Mouse (Mus musculus): ENCODE data around the gene Hmgcs2. TPM values are rescaled to one million over a fixed set of nuclear protein-coding genes. Genes with fewer than 3 reads are reported as not detected.
"Not testable (repeated sequence)": the region's sequence is repeated elsewhere in the genome, so short reads cannot be mapped to it uniquely, and the experiment has no call there.

Hmgcs2 gene
- polyA plus RNA-seq, 1 experiment from 2014 or later = 754 TPM

DNA sequence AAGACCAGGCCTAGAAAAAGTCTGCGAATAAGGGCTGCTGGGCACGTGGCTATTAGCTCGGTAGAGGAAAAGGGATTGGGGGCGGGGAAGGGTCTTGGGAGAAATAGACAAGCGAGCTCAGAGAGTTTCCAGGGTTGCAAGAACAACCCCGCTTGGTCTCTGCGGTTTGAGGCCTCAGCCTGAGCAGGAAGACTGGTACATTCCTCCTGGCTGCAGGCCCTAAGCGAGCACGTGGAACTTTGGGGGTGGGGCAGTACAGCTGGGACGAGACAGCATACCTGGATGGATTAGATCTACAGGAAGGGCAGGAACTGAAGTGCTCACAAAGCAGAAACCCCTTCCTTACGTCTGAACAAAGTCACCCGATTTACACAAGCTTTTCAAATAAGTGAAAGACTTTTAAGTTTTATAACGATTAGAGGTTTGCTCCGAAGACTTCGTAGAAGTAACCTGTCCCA lies 58.4 kb downstream of the Hmgcs2 start:
- Histone ChIP-seq H3K9ac (ENCODE audit: low read depth, low read length) (peak overlapping the region; percentile 41), H3K4me3 (ENCODE audit: low read depth, low read length) (peak overlapping the region; percentile 36), H3K4me1 (replicated peaks; ENCODE audit: control insufficient read depth, insufficient read depth, low read length) (0 out of 2 replicates have a peak, but pooled peaks cover 6% of the 10 kb centered on the region), H3K4me2 (replicated peaks; ENCODE audit: low read depth) (peak overlapping the region; percentile 87), H3K9me3 (ENCODE audit: control insufficient read depth) (no peaks in the 10 kb centered on the region), H3K27ac (ENCODE audit: low read depth, low read length) (no peak overlapping the region), H3K27me3 (replicated peaks; ENCODE audit: control insufficient read depth, insufficient read depth, low read length) (no peaks in the 10 kb centered on the region), H3K36me3 (ENCODE audit: control insufficient read depth, insufficient read depth) (no peaks in the 10 kb centered on the region)
- peak; percentile 66; the same call in 1 of the 2 replicates for ATAC-seq
- 4% methylated on average over 15 of the region's 15 CpGs for WGBS
- TF ChIP-seq CTCF (IDR thresholded peaks at IDR 0.05; ENCODE audit: low read depth) = no peak

DNA sequence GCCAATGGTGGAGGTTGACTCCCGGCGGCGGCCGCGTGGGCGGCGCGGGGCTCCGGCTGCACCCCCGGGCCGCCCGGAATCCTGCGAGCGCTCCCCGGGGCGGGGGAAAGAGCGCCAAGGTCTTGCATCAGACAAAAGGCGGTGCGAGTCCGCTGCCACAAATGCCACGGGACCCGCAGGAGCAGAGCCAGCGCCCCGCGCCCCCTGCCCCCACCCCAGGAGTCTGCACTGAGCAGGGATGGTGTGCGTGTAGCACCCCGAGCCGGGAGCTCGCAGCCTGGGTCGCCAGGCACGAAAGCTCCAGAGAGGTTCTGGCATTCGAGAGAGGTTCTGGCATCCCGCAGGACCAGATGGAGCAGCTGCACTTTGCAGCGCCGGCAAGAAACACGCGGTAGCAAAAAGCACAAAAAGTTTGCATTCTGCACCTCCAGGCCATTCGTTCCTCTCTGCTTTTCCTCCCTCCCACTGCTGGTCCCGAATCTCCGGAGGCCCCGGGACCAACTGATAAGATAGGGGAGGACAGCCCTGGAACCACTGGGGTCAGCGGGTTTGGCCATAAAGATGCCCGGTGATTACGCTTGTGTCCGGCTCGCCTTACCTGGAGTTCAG lies 59.0 kb downstream of the Hmgcs2 start:
- no peak overlapping the region for H3K27ac ChIP-seq (ENCODE audit: low read depth, low read length)

DNA sequence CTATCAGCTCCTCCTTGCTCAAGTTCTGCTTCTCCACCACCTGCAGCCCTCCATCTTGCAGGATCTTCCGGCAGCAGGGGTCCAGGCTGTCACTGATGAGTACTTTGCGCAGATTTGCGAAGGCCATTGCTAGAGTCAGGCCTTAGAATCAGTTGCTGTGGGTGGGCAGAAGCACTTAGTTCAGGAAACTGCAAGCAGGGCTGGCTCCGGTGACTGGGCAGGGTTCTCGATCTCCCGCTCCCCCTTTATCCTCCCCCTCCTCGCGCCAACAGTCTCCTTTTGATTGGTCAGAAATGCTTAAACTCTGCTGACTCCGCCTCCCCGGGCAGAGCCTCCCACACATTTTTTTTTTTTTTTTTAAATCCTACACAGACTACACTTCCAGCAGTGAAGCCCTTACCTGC lies 59.5 kb downstream of the Hmgcs2 start, which contains the start of gene Phgdh:
TSS of gene Phgdh (minus strand) at position 285 of the 404 bp plus-strand sequence.
- ATAC-seq = peak; percentile 28; the same call in 1 of the 2 replicates
- not testable (repeated sequence) for H3K27ac ChIP-seq (ENCODE audit: low read depth, low read length); H3K27me3 ChIP-seq (replicated peaks; ENCODE audit: control insufficient read depth, insufficient read depth, low read length); H3K4me1 ChIP-seq (replicated peaks; ENCODE audit: control insufficient read depth, insufficient read depth, low read length); H3K36me3 ChIP-seq (ENCODE audit: control insufficient read depth, insufficient read depth); H3K9me3 ChIP-seq (ENCODE audit: control insufficient read depth)
- 0% methylated on average over 9 of the region's 10 CpGs for WGBS
- Histone ChIP-seq H3K4me2 (replicated peaks; ENCODE audit: low read depth) (peak within 1 kb of the TSS; percentile 87), H3K9ac (ENCODE audit: low read depth, low read length) (peak within 1 kb of the TSS; percentile 41), H3K4me3 (ENCODE audit: low read depth, low read length) (peak within 1 kb of the TSS; percentile 36)

More for the DNA sequence above, 59.0 kb downstream of the Hmgcs2 start:
- Histone ChIP-seq H3K9me3 (ENCODE audit: control insufficient read depth) (no peaks in the 10 kb centered on the region), H3K36me3 (ENCODE audit: control insufficient read depth, insufficient read depth) (no peaks in the 10 kb centered on the region), H3K4me3 (ENCODE audit: low read depth, low read length) (peak overlapping the region; percentile 36), H3K4me1 (replicated peaks; ENCODE audit: control insufficient read depth, insufficient read depth, low read length) (0 out of 2 replicates have a peak, but pooled peaks cover 6% of the 10 kb centered on the region), H3K9ac (ENCODE audit: low read depth, low read length) (peak overlapping the region; percentile 41), H3K27me3 (replicated peaks; ENCODE audit: control insufficient read depth, insufficient read depth, low read length) (no peaks in the 10 kb centered on the region), H3K4me2 (replicated peaks; ENCODE audit: low read depth) (peak overlapping the region; percentile 87)
- no peak for TF ChIP-seq CTCF (IDR thresholded peaks at IDR 0.05; ENCODE audit: low read depth)
- under 1% methylated on average over 45 of the region's 46 CpGs for WGBS
- peak; percentile 25 for ATAC-seq

GRCm38 (mm10) chr3:98340818-98341594 lies 60.8 kb downstream of the Hmgcs2 start:
- H3K27ac ChIP-seq (ENCODE audit: low read depth, low read length) = no peak overlapping the region
- 0 out of 2 replicates have a peak, but pooled peaks cover 6% of the 10 kb centered on the region for H3K4me1 ChIP-seq (replicated peaks; ENCODE audit: control insufficient read depth, insufficient read depth, low read length)
- H3K9me3 ChIP-seq (ENCODE audit: control insufficient read depth) = no peaks in the 10 kb centered on the region
- no peaks in the 10 kb centered on the region for H3K36me3 ChIP-seq (ENCODE audit: control insufficient read depth, insufficient read depth)
- no peak for ATAC-seq
- no peak overlapping the region for H3K9ac ChIP-seq (ENCODE audit: low read depth, low read length)
- H3K27me3 ChIP-seq (replicated peaks; ENCODE audit: control insufficient read depth, insufficient read depth, low read length) = no peaks in the 10 kb centered on the region
- WGBS = 88% methylated on average over 17 of the region's 17 CpGs
- H3K4me2 ChIP-seq (replicated peaks; ENCODE audit: low read depth) = no peak overlapping the region
- no peak for TF ChIP-seq CTCF (IDR thresholded peaks at IDR 0.05; ENCODE audit: low read depth)
- no peak overlapping the region for H3K4me3 ChIP-seq (ENCODE audit: low read depth, low read length)

DNA sequence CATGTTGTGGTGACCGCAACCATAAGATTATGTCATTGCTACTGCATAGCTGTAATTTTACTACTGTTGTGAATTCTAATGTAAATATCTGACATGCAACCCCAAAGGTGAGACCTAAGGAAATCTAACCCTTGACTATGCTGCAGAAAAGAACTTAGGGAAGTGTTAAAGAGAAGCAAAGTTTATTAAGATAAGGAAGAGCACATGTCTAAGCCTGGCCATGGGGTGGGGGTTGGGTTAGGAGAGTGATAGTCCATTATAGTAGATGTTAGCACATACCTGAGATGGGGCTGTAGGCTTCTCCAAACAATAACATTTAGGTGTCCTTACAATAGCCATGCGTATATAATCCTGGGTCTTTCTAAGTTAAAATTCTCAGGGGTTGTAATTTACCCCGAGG lies 63.0 kb downstream of the Hmgcs2 start:
- Histone ChIP-seq H3K27me3 (replicated peaks; ENCODE audit: control insufficient read depth, insufficient read depth, low read length) (no peaks in the 10 kb centered on the region), H3K36me3 (ENCODE audit: control insufficient read depth, insufficient read depth) (no peaks in the 10 kb centered on the region), H3K4me1 (replicated peaks; ENCODE audit: control insufficient read depth, insufficient read depth, low read length) (peaks cover 6% of the 10 kb centered on the region; the same call in 1 of the 2 replicates), H3K4me2 (replicated peaks; ENCODE audit: low read depth) (no peak overlapping the region), H3K27ac (ENCODE audit: low read depth, low read length) (no peak overlapping the region), H3K9me3 (ENCODE audit: control insufficient read depth) (no peaks in the 10 kb centered on the region), H3K4me3 (ENCODE audit: low read depth, low read length) (no peak overlapping the region), H3K9ac (ENCODE audit: low read depth, low read length) (no peak overlapping the region)
- ATAC-seq = no peak
- TF ChIP-seq CTCF (IDR thresholded peaks at IDR 0.05; ENCODE audit: low read depth) = no peak
- WGBS = 74% methylated on average over 3 of the region's 3 CpGs

GRCm38 (mm10) chr3:98348106-98348505 lies 67.9 kb downstream of the Hmgcs2 start:
- Histone ChIP-seq H3K9me3 (ENCODE audit: control insufficient read depth) (no peaks in the 10 kb centered on the region), H3K27me3 (replicated peaks; ENCODE audit: control insufficient read depth, insufficient read depth, low read length) (no peaks in the 10 kb centered on the region), H3K4me3 (ENCODE audit: low read depth, low read length) (no peak overlapping the region), H3K9ac (ENCODE audit: low read depth, low read length) (no peak overlapping the region), H3K27ac (ENCODE audit: low read depth, low read length) (no peak overlapping the region), H3K4me2 (replicated peaks; ENCODE audit: low read depth) (peak overlapping the region; percentile 48), H3K36me3 (ENCODE audit: control insufficient read depth, insufficient read depth) (no peaks in the 10 kb centered on the region), H3K4me1 (replicated peaks; ENCODE audit: control insufficient read depth, insufficient read depth, low read length) (peaks cover 7% of the 10 kb centered on the region; the same call in 1 of the 2 replicates)
- ATAC-seq = peak; percentile 55
- no peak for TF ChIP-seq CTCF (IDR thresholded peaks at IDR 0.05; ENCODE audit: low read depth)
- WGBS = 49% methylated on average over 6 of the region's 6 CpGs

Data from intestine, postnatal 0 days (tissue).